ENCODE assay signal across 7 mouse cellular contexts in genomic region chr12:72407721-72408110, GRCm38 (mm10). TPM values are rescaled to one million over a fixed set of nuclear protein-coding genes. Genes with fewer than 3 reads are reported as not detected.
DNase-seq lines count a peak whose midpoint lies in the region; ATAC-seq and TF ChIP-seq lines count a peak whose summit lies in the region.

No protein-coding gene starts in this region.

- peak overlapping the region; percentile 99 for H3K4me2 ChIP-seq in embryonic facial prominence, embryonic 13.5 days
- peak overlapping the region; percentile 80 for H3K4me2 ChIP-seq in hindbrain, embryonic 15.5 days
- peak overlapping the region; percentile 91 for H3K4me2 ChIP-seq in midbrain, embryonic 16.5 days (ENCODE audit: low read length)

- DNase-seq in lung, adult 2 months, result no peak
- DNase-seq in lung, postnatal 25 days (ENCODE audit: low spot score), result no peak
- DNase-seq in Muller cell, postnatal 12 days (ENCODE audit: inconsistent ontology term), result no peak
- no peak for DNase-seq in cerebellum, postnatal 14 days

- TF ChIP-seq POLR2A in lung, adult 2 months (IDR thresholded peaks at IDR 0.05; ENCODE audit: borderline replicate concordance, extremely low read depth, low read depth, low read length), result no peak

- 1% methylated on average over 17 of the region's 17 CpGs for WGBS in lung, adult 2 months
- WGBS in embryonic facial prominence, embryonic 13.5 days, result 0% methylated on average over 17 of the region's 17 CpGs
- 0% methylated on average over 17 of the region's 17 CpGs for WGBS in hindbrain, embryonic 15.5 days
- 0% methylated on average over 17 of the region's 17 CpGs for WGBS in midbrain, embryonic 16.5 days

- H3K4me3 ChIP-seq in lung, adult 2 months (replicated peaks; ENCODE audit: extremely low read depth, low read depth, low read length), result peak overlapping the region; percentile 55
- peak overlapping the region; percentile 72 for H3K4me3 ChIP-seq in embryonic facial prominence, embryonic 13.5 days
- H3K4me3 ChIP-seq in hindbrain, embryonic 15.5 days, result peak overlapping the region; percentile 89
- H3K4me3 ChIP-seq in midbrain, embryonic 16.5 days (ENCODE audit: low read depth, low read length), result peak overlapping the region; percentile 85

- TF ChIP-seq CTCF in lung, adult 2 months (IDR thresholded peaks at IDR 0.05; ENCODE audit: insufficient read depth, low read length), result no peak

- H3K27me3 ChIP-seq in embryonic facial prominence, embryonic 13.5 days, result peaks cover 40% of the 10 kb centered on the region
- H3K27me3 ChIP-seq in hindbrain, embryonic 15.5 days, result no peaks in the 10 kb centered on the region
- no peaks in the 10 kb centered on the region for H3K27me3 ChIP-seq in midbrain, embryonic 16.5 days (ENCODE audit: control insufficient read depth, insufficient read depth, low read depth, low read length)

- H3K4me1 ChIP-seq in lung, adult 2 months (ENCODE audit: control insufficient read depth, insufficient read depth, low read length), result no peaks in the 10 kb centered on the region
- H3K4me1 ChIP-seq in embryonic facial prominence, embryonic 13.5 days, result peaks cover 14% of the 10 kb centered on the region; the same call in 1 of the 2 replicates
- peaks cover 20% of the 10 kb centered on the region for H3K4me1 ChIP-seq in hindbrain, embryonic 15.5 days (replicated peaks)
- H3K4me1 ChIP-seq in midbrain, embryonic 16.5 days (ENCODE audit: control insufficient read depth, insufficient read depth, low read length), result peaks cover 20% of the 10 kb centered on the region

- no peak overlapping the region for H3K27ac ChIP-seq in embryonic facial prominence, embryonic 13.5 days
- H3K27ac ChIP-seq in hindbrain, embryonic 15.5 days (replicated peaks), result peak overlapping the region; percentile 90
- peak overlapping the region; percentile 88 for H3K27ac ChIP-seq in midbrain, embryonic 16.5 days (ENCODE audit: low read length)

- ATAC-seq in embryonic facial prominence, embryonic 13.5 days (ENCODE audit: insufficient number of reproducible peaks, insufficient read depth, low FRiP score, low TSS enrichment, low read depth), result no peak
- ATAC-seq in hindbrain, embryonic 15.5 days (ENCODE audit: low FRiP score, low read depth), result no peak
- peak; percentile 57 for ATAC-seq in midbrain, embryonic 16.5 days

- no peaks in the 10 kb centered on the region for H3K9me3 ChIP-seq in embryonic facial prominence, embryonic 13.5 days
- no peaks in the 10 kb centered on the region for H3K9me3 ChIP-seq in hindbrain, embryonic 15.5 days
- no peaks in the 10 kb centered on the region for H3K9me3 ChIP-seq in midbrain, embryonic 16.5 days (replicated peaks; ENCODE audit: control insufficient read depth, low read length, poor library complexity, severe bottlenecking)

- peak overlapping the region; percentile 70 for H3K9ac ChIP-seq in embryonic facial prominence, embryonic 13.5 days
- peak overlapping the region; percentile 89 for H3K9ac ChIP-seq in hindbrain, embryonic 15.5 days
- H3K9ac ChIP-seq in midbrain, embryonic 16.5 days (ENCODE audit: low read depth, low read length), result peak overlapping the region; percentile 93

- no peaks in the 10 kb centered on the region for H3K36me3 ChIP-seq in embryonic facial prominence, embryonic 13.5 days
- no peaks in the 10 kb centered on the region for H3K36me3 ChIP-seq in hindbrain, embryonic 15.5 days
- no peaks in the 10 kb centered on the region for H3K36me3 ChIP-seq in midbrain, embryonic 16.5 days (ENCODE audit: control insufficient read depth, insufficient read depth, low read length)

RNA-seq across cellular contexts. Expression of gene Rtn1, which starts 1.1 kb away (rescaled TPM):
- polyA plus RNA-seq in lung, adult 2 months (2012; rRNA removed), result 7.5 and 9.2 TPM in 2 replicates
- 41.0 and 43.8 TPM in 2 replicates for polyA plus RNA-seq in embryonic facial prominence, embryonic 13.5 days (2015; fragmentation: Nextera tagmentation; extraction: Ambion mirVana)
- polyA plus RNA-seq in hindbrain, embryonic 15.5 days (2015; fragmentation: Nextera tagmentation; extraction: Ambion mirVana), result 2,935 and 3,200 TPM in 2 replicates
- polyA plus RNA-seq in midbrain, embryonic 16.5 days (2015; fragmentation: Nextera tagmentation; extraction: Ambion mirVana), result 3,227 and 3,475 TPM in 2 replicates

RNA-seq across cellular contexts. Expression of gene Lrrc9, which starts 34.0 kb away (rescaled TPM):
- polyA plus RNA-seq in lung, adult 2 months (2012; rRNA removed), result 0.22 and 0.24 TPM in 2 replicates
- 0.93 and 2.0 TPM in 2 replicates for polyA plus RNA-seq in embryonic facial prominence, embryonic 13.5 days (2015; fragmentation: Nextera tagmentation; extraction: Ambion mirVana)
- polyA plus RNA-seq in hindbrain, embryonic 15.5 days (2015; fragmentation: Nextera tagmentation; extraction: Ambion mirVana), result 3.2 and 3.8 TPM in 2 replicates
- polyA plus RNA-seq in midbrain, embryonic 16.5 days (2015; fragmentation: Nextera tagmentation; extraction: Ambion mirVana), result 4.0 and 4.8 TPM in 2 replicates

Comparison
In these comparisons a context has a peak if more than half of its experiments do, and no peak if none do; other contexts are left out.
1. RNA of gene Rtn1, which starts 1.1 kb away (polyA plus RNA-seq): 3,227 to 3,475 TPM in midbrain, embryonic 16.5 days and 2,935 to 3,200 TPM in hindbrain, embryonic 15.5 days; 41.0 to 43.8 TPM in embryonic facial prominence, embryonic 13.5 days and 7.5 to 9.2 TPM in lung, adult 2 months; every median in the first group is over 10 times any median in the second.
2. Peak in every context shown above with its lines, with median percentiles within 50 percentile points of each other: H3K4me3 ChIP-seq, H3K4me2 ChIP-seq and H3K9ac ChIP-seq.